Mouse (Mus musculus) kidney, adult 11 months (tissue): ENCODE results near the gene Il17ra.
A peak's percentile ranks its signal among the peaks of the same experiment; 100 is the strongest.

Experiments used
- DNase-seq: peaks from one replicate; pipeline ENCODE4 v3.0.0; 2022

Il17ra gene

GRCm38 (mm10) chr6:120510425-120510824, 47.4 kb downstream of the Il17ra start:
- no peak for DNase-seq

DNA sequence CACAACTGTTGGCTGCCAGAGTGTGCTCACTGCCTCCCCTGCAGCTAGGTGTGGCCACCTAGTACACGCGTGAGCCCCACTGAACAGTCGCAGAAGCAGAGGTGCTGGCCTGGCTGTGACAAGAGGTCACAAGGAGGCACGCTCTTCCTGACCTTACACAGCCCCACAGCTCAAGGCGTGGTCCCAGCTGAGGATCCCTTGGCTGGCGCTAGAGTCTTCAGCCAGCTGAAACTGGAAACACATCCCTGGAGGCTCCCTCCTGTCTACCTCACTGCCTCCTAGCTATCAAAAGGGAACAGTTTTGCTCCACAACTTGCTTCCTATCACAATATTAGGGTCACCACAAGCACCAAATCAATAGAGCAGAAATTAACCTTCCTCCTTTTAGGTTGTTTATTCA, 48.2 kb downstream of the Il17ra start:
- no peak for DNase-seq

GRCm38 (mm10) chr6:120516422-120516821, 53.4 kb downstream of the Il17ra start:
- DNase-seq, result no peak

DNA sequence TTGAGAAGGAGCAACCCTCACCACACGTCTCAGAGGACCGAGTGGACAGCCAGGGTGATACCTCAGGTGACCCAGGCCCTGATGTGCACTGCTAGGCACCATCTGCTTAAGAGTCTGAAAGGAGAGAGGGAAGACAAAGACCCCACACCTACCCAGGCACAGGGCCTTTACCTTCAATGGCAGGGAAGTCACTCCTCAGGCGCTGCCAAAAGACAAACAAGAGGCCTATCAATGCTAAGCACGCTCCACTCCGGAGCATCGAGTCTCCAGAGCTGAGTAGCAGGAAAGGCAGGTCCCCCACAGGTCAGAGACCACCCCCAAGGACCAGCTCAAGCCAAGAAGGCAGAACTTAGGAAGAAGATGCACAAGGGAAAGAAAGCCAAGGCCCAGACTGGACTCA, 53.8 kb downstream of the Il17ra start:
- DNase-seq, result no peak

DNA sequence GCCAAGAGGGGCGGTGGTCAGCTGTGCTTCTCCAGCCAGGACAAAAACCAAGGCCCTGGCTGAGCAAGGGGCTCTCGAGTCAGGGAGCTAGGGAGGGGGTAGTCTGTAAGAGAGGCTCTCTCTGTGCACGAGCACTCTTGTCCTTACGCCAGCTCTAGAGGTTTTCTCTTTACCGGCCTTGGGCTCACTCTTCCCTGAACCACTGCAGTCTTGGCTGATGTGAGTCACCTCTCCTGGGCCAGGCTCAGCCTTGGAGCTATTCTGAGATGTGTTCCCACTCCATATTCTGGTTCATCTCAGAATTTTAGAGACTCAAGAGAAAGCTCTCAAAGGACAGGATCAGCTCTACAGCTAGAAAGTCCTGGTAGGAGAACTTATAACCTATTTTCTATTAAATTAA, 54.3 kb downstream of the Il17ra start:
- DNase-seq, result no peak

DNA sequence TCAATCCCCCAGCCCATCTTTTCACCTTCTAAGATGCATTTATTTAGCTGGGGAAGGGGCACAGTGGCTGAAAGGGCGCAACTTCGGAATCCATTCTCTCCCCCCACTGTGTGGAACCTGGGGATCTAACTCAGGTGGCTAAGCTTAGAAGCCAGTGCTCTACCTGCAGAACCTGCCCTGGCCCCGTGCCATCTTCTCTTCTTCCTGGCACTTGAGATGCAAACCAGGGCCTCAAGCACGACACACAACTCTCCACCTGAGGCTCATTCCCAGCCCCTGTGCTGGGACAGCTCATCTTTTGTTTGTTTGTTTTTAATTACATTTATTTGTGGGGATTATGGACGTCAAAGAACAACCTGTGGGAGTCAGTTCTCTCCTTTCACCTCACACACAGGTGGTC, 56.6 kb downstream of the Il17ra start:
- DNase-seq, result no peak

DNA sequence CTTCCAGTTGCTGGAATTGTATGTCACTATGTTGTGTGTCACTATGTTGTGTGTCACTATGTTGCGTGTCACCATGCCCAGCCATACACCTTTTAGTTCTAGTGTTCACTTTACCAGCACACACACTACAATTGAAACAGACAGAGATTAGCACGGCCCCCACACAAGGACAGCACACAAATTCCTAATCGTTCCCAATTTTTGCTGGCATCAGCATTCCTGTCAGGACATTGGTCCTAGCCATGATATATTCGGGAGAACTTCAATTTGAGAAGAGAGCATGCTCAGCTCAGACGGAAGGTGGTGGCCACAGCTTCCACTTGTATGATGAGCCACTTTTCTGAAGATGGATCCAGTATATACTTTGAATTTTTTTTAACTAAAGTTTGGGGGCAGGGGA, 61.7 kb downstream of the Il17ra start:
- DNase-seq, result no peak

DNA sequence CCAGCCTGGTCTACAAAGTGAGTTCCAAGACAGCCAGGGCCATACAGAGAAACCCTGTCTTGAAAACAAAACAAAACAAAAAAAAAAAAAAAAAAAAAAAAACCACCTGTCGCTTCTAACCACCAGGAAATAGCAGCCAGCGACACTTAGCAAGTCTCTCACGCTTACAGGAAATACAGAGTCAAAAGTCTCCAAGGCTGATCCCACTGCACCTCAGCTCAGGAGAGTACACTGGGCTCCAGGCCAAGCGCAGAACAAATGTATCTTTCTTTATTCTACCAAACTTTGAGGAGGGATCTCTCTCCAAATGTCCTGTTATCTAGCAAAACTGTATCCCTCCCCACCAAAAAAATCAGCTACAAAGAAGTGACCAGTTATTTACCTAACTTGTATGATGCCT, 66.1 kb downstream of the Il17ra start:
- no peak for DNase-seq

GRCm38 (mm10) chr6:120531020-120531965, 68.2 kb downstream of the Il17ra start, which contains the start of gene Hdhd5:
Gene Hdhd5, minus strand, starts transcription at chr6:120531319.
- peak; percentile 87 for DNase-seq

DNA sequence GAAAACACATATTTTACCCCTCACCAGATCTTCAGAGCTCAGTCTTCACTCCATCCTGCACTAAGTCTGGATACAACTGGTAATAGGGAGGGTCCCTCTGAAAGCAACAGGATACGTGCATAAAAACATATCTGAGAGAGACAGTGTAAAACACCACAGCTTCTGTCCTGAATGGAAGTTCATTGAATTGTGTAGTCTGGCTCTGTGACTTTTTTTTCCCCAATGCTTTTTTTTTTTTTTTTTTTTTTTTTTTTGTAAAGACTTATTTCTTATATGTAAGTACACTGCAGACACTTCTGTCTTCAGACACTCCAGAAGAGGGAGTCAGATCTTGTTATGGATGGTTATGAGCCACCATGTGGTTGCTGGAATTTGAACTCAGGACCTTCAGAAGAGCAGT, 69.5 kb downstream of the Il17ra start:
- DNase-seq, result no peak

GRCm38 (mm10) chr6:120536337-120536736, 73.3 kb downstream of the Il17ra start:
- DNase-seq, result no peak
